Mouse (Mus musculus) hindbrain, embryonic 15.5 days (tissue): ENCODE measurements at regions not wholly inside any gene's neighbourhood (a gene's known extent, or its start where the extent isn't known, plus 50 kb on each side); places are given as distances from the start of the nearest gene placed in this dataset.
A peak's percentile ranks its signal among the peaks of the same experiment; 100 is the strongest.

ENCODE experiments used
- ATAC-seq: fragments of 200-750 bp; cut with Nextera tagmentation; 2 replicates; pipeline ENCODE4 v1.8.0; 2017; ENCODE audit warnings: low read depth, moderate number of reproducible peaks, moderate TSS enrichment; ENCODE audit not compliant: low FRiP score
- H3K27ac ChIP-seq: fragments of 300-500 bp; sonication (generic); replicated peaks from 2 replicates; pipeline ENCODE4 v1.5.1; 2015; ENCODE audit warnings: mild to moderate bottlenecking, inconsistent platforms
- H3K27me3 ChIP-seq: fragments of 300-500 bp; sonication (generic); 2 replicates; pipeline ENCODE4 v1.6.1; 2015; ENCODE audit warnings: control low read depth, inconsistent platforms
- H3K36me3 ChIP-seq: fragments of 300-500 bp; sonication (generic); 2 replicates; pipeline ENCODE4 v1.6.1; 2015; ENCODE audit warnings: control low read depth, inconsistent platforms
- H3K4me1 ChIP-seq: fragments of 300-500 bp; sonication (generic); replicated peaks from 2 replicates; pipeline ENCODE4 v1.6.1; 2015; ENCODE audit warnings: control low read depth, inconsistent platforms
- H3K4me2 ChIP-seq: fragments of 300-500 bp; sonication (generic); 2 replicates; pipeline ENCODE4 v1.6.1; 2015; ENCODE audit warnings: moderate library complexity, mild to moderate bottlenecking, inconsistent platforms
- H3K4me3 ChIP-seq: fragments of 300-500 bp; sonication (generic); 2 replicates; pipeline ENCODE4 v1.5.1; 2015; ENCODE audit warnings: mild to moderate bottlenecking, inconsistent platforms
- H3K9ac ChIP-seq: fragments of 300-500 bp; sonication (generic); 2 replicates; pipeline ENCODE4 v1.6.1; 2015; ENCODE audit warnings: inconsistent platforms
- H3K9me3 ChIP-seq: fragments of 300-500 bp; sonication (generic); 2 replicates; pipeline ENCODE4 v1.6.1; 2016; ENCODE audit warnings: control low read depth, inconsistent platforms
- WGBS: fragments of 180-500 bp; shearing (Covaris S2); methylation state at CpG from one replicate; pipeline ENCODE4 v1.1.7; 2015; 5-methylcytosine and 5-hydroxymethylcytosine counted together

GRCm38 (mm10) chr12:12529541-12529940 is 267.6 kb downstream of the Fam49a start:
- WGBS, result 94% methylated on average over 5 of the region's 5 CpGs
- ATAC-seq, result no peak
- no peak overlapping the region for H3K4me3 ChIP-seq
- no peaks in the 10 kb centered on the region for H3K36me3 ChIP-seq
- H3K9ac ChIP-seq, result no peak overlapping the region
- no peaks in the 10 kb centered on the region for H3K27me3 ChIP-seq
- no peak overlapping the region for H3K27ac ChIP-seq
- H3K4me1 ChIP-seq, result no peaks in the 10 kb centered on the region; the same call in 1 of the 2 replicates
- no peak overlapping the region for H3K4me2 ChIP-seq
- H3K9me3 ChIP-seq, result no peaks in the 10 kb centered on the region

GRCm38 (mm10) chr12:12528478-12528981 is 266.6 kb downstream of the Fam49a start:
- H3K36me3 ChIP-seq, result no peaks in the 10 kb centered on the region
- H3K27me3 ChIP-seq, result no peaks in the 10 kb centered on the region
- H3K9ac ChIP-seq, result no peak overlapping the region
- H3K4me3 ChIP-seq, result no peak overlapping the region
- WGBS, result 47% methylated on average over 3 of the region's 3 CpGs
- ATAC-seq, result no peak
- H3K9me3 ChIP-seq, result no peaks in the 10 kb centered on the region
- 0 out of 2 replicates have a peak overlapping the region, but pooled peaks have one; percentile 19 for H3K27ac ChIP-seq
- no peak overlapping the region for H3K4me2 ChIP-seq
- H3K4me1 ChIP-seq, result no peaks in the 10 kb centered on the region; the same call in 1 of the 2 replicates

GRCm38 (mm10) chr12:12527766-12528477 is 266.0 kb downstream of the Fam49a start:
- no peaks in the 10 kb centered on the region for H3K27me3 ChIP-seq
- 20% methylated on average over 7 of the region's 7 CpGs for WGBS
- ATAC-seq, result peak; percentile 34; the same call in 1 of the 2 replicates
- H3K4me1 ChIP-seq, result no peaks in the 10 kb centered on the region; the same call in 1 of the 2 replicates
- H3K27ac ChIP-seq, result 0 out of 2 replicates have a peak overlapping the region, but pooled peaks have one; percentile 19
- H3K9me3 ChIP-seq, result no peaks in the 10 kb centered on the region
- H3K36me3 ChIP-seq, result no peaks in the 10 kb centered on the region
- no peak overlapping the region for H3K4me3 ChIP-seq
- H3K9ac ChIP-seq, result no peak overlapping the region
- no peak overlapping the region for H3K4me2 ChIP-seq

GRCm38 (mm10) chr12:12527366-12527765 is 265.4 kb downstream of the Fam49a start:
- Histone ChIP-seq H3K4me2 (no peak overlapping the region), H3K4me3 (no peak overlapping the region), H3K27me3 (no peaks in the 10 kb centered on the region), H3K4me1 (no peaks in the 10 kb centered on the region; the same call in 1 of the 2 replicates), H3K9me3 (no peaks in the 10 kb centered on the region), H3K27ac (no peak overlapping the region), H3K9ac (no peak overlapping the region), H3K36me3 (no peaks in the 10 kb centered on the region)
- ATAC-seq, result 0 out of 2 replicates have a peak, but pooled peaks have one; percentile 61
- WGBS, result 67% methylated on average over 3 of the region's 3 CpGs

GRCm38 (mm10) chr12:12520311-12520852 is 258.4 kb downstream of the Fam49a start:
- Histone ChIP-seq H3K36me3 (no peaks in the 10 kb centered on the region), H3K9me3 (no peaks in the 10 kb centered on the region), H3K4me3 (no peak overlapping the region), H3K4me1 (no peaks in the 10 kb centered on the region), H3K9ac (no peak overlapping the region), H3K27me3 (no peaks in the 10 kb centered on the region), H3K27ac (no peak overlapping the region), H3K4me2 (no peak overlapping the region)
- ATAC-seq, result no peak
- WGBS, result 96% methylated on average over 8 of the region's 8 CpGs

GRCm38 (mm10) chr12:12518490-12519070 is 256.6 kb downstream of the Fam49a start:
- Histone ChIP-seq H3K4me2 (no peak overlapping the region), H3K4me1 (no peaks in the 10 kb centered on the region), H3K36me3 (no peaks in the 10 kb centered on the region), H3K27ac (no peak overlapping the region), H3K9ac (no peak overlapping the region), H3K4me3 (no peak overlapping the region), H3K9me3 (no peaks in the 10 kb centered on the region), H3K27me3 (no peaks in the 10 kb centered on the region)
- ATAC-seq, result no peak
- 72% methylated on average over 5 of the region's 5 CpGs for WGBS

- 91% methylated on average over 4 of the region's 4 CpGs for WGBS
- H3K9ac ChIP-seq, result no peak overlapping the region
- no peak overlapping the region for H3K27ac ChIP-seq
- no peaks in the 10 kb centered on the region for H3K4me1 ChIP-seq
- no peak overlapping the region for H3K4me3 ChIP-seq
- no peaks in the 10 kb centered on the region for H3K36me3 ChIP-seq
- ATAC-seq, result no peak
- no peak overlapping the region for H3K4me2 ChIP-seq
- no peaks in the 10 kb centered on the region for H3K9me3 ChIP-seq
- H3K27me3 ChIP-seq, result no peaks in the 10 kb centered on the region
Measured at GRCm38 (mm10) chr12:12517020-12517419, 255.1 kb downstream of the Fam49a start.

- ATAC-seq, result no peak
- Histone ChIP-seq H3K4me1 (no peaks in the 10 kb centered on the region), H3K4me2 (no peak overlapping the region), H3K9me3 (no peaks in the 10 kb centered on the region), H3K27ac (no peak overlapping the region), H3K27me3 (no peaks in the 10 kb centered on the region), H3K36me3 (no peaks in the 10 kb centered on the region), H3K9ac (no peak overlapping the region), H3K4me3 (no peak overlapping the region)
Measured at GRCm38 (mm10) chr12:12510764-12511163, 248.8 kb downstream of the Fam49a start.

- ATAC-seq, result no peak
- Histone ChIP-seq H3K9ac (no peak overlapping the region), H3K27ac (no peak overlapping the region), H3K4me1 (no peaks in the 10 kb centered on the region), H3K36me3 (no peaks in the 10 kb centered on the region), H3K27me3 (no peaks in the 10 kb centered on the region), H3K9me3 (no peaks in the 10 kb centered on the region), H3K4me2 (no peak overlapping the region), H3K4me3 (no peak overlapping the region)
- WGBS, result 53% methylated on average over 9 of the region's 9 CpGs
Measured at GRCm38 (mm10) chr12:12509164-12509937, 247.4 kb downstream of the Fam49a start.

- no peaks in the 10 kb centered on the region for H3K36me3 ChIP-seq
- H3K9me3 ChIP-seq, result no peaks in the 10 kb centered on the region
- no peak overlapping the region for H3K4me2 ChIP-seq
- H3K9ac ChIP-seq, result no peak overlapping the region
- no peaks in the 10 kb centered on the region for H3K27me3 ChIP-seq
- H3K4me1 ChIP-seq, result no peaks in the 10 kb centered on the region
- H3K4me3 ChIP-seq, result no peak overlapping the region
- 55% methylated on average over 9 of the region's 9 CpGs for WGBS
- no peak for ATAC-seq
- H3K27ac ChIP-seq, result no peak overlapping the region
Measured at GRCm38 (mm10) chr12:12508487-12509125, 246.7 kb downstream of the Fam49a start.

- no peak for ATAC-seq
Measured at GRCm38 (mm10) chr12:12506671-12507070, 244.7 kb downstream of the Fam49a start.

More at GRCm38 (mm10) chr12:12506671-12507070, 244.7 kb downstream of the Fam49a start:
- H3K27ac ChIP-seq, result no peak overlapping the region
- no peaks in the 10 kb centered on the region for H3K36me3 ChIP-seq
- no peak overlapping the region for H3K9ac ChIP-seq
- H3K4me2 ChIP-seq, result no peak overlapping the region
- H3K9me3 ChIP-seq, result no peaks in the 10 kb centered on the region
- no peak overlapping the region for H3K4me3 ChIP-seq
- H3K4me1 ChIP-seq, result no peaks in the 10 kb centered on the region
- 65% methylated on average over 3 of the region's 3 CpGs for WGBS
- H3K27me3 ChIP-seq, result no peaks in the 10 kb centered on the region
